Mouse (Mus musculus) liver, postnatal 0 days (tissue): ENCODE data around the gene 5830473C10Rik. TPM values are rescaled to one million over a fixed set of nuclear protein-coding genes. Genes with fewer than 3 reads are reported as not detected.

ENCODE experiments used
- ATAC-seq: fragments of 200-750 bp; cut with Nextera tagmentation; 2 replicates; pipeline ENCODE4 v1.8.0; 2017; ENCODE audit warnings: mild to moderate bottlenecking, moderate library complexity
- DNase-seq: peaks from one replicate; pipeline ENCODE4 v3.0.0-alpha.2; 2016
- H3K27ac ChIP-seq: fragments of 300-500 bp; sonication (generic); 2 replicates; pipeline ENCODE4 v1.5.1; 2014; ENCODE audit warnings: antibody characterized with exemption, moderate library complexity, mild to moderate bottlenecking, low read depth
- H3K27me3 ChIP-seq: fragments of 300-500 bp; sonication (generic); 2 replicates; pipeline ENCODE4 v1.6.1; 2014; ENCODE audit warnings: low read length, control low read depth, mixed read lengths; ENCODE audit not compliant: insufficient read depth
- H3K36me3 ChIP-seq: fragments of 300-500 bp; sonication (generic); replicated peaks from 2 replicates; pipeline ENCODE4 v1.6.1; 2014; ENCODE audit warnings: mild to moderate bottlenecking, control low read depth, low read length, moderate library complexity, mixed read lengths; ENCODE audit not compliant: insufficient read depth
- H3K4me1 ChIP-seq: fragments of 300-500 bp; sonication (generic); 2 replicates; pipeline ENCODE4 v1.6.1; 2014; ENCODE audit warnings: antibody characterized with exemption, mild to moderate bottlenecking, control low read depth; ENCODE audit not compliant: insufficient read depth
- H3K4me2 ChIP-seq: fragments of 300-500 bp; sonication (generic); 2 replicates; pipeline ENCODE4 v1.6.1; 2014; ENCODE audit warnings: low read depth, mild to moderate bottlenecking, low read length, moderate library complexity, mixed read lengths
- H3K4me3 ChIP-seq: fragments of 300-500 bp; sonication (generic); 2 replicates; pipeline ENCODE4 v1.5.1; 2014; ENCODE audit warnings: low read depth, low read length
- H3K9ac ChIP-seq: fragments of 300-500 bp; sonication (generic); replicated peaks from 2 replicates; pipeline ENCODE4 v1.6.1; 2014; ENCODE audit warnings: mild to moderate bottlenecking, moderate library complexity
- H3K9me3 ChIP-seq: fragments of 300-500 bp; sonication (generic); 2 replicates; pipeline ENCODE4 v1.6.1; 2016; ENCODE audit warnings: mild to moderate bottlenecking, control low read depth, low read length, mixed read lengths
- CTCF ChIP-seq: sonication (generic); IDR thresholded peaks from 2 replicates; pipeline ENCODE4 v1.5.1; 2016; ENCODE audit warnings: antibody characterized with exemption, low read depth
- EP300 ChIP-seq: IDR thresholded peaks from 2 replicates; pipeline ENCODE4 v1.6.1; 2016; ENCODE audit warnings: antibody characterized with exemption, low read depth, mild to moderate bottlenecking
- WGBS: fragments of 180-500 bp; shearing (Covaris S2); extraction: QIAGEN DNeasy Blood & Tissue Kit; methylation state at CpG from one replicate; pipeline ENCODE4 v1.1.7; 2014; ENCODE audit not compliant: insufficient replicate concordance; 5-methylcytosine and 5-hydroxymethylcytosine counted together
- polyA plus RNA-seq: library from polyadenylated mRNA; unstranded; fragments of >200 nt; fragmentation: Nextera tagmentation; extraction: Ambion mirVana; gene quantifications from 2 replicates; pipeline ENCODE4 v1.2.1, GENCODE M21; 2015

5830473C10Rik gene
- polyA plus RNA-seq, 1 experiment from 2014 or later: 9.4 TPM

DNA sequence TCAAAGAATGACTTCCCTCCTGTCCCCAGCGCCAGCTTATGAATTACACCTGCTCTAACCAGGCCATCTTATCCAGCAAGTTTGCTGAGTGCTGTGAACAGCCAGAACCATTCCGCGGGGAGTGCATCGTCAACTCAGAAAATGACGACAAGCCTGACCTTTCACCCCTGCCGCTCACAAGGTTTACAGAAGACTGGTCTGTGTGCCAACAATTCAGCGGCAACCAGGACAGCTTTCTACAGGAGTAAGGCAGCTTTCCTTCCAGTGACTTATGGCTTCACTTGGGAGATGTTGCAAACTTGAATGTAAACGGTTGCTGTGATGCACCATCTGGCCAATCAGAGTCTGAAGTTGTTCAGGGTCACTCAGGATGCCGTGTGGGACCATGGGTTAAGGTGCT is 16.8 kb downstream of the 5830473C10Rik start:
- Histone ChIP-seq H3K9ac (no peak overlapping the region), H3K27me3 (no peaks in the 10 kb centered on the region), H3K4me3 (no peak overlapping the region), H3K4me1 (no peaks in the 10 kb centered on the region; the same call in 1 of the 2 replicates), H3K36me3 (no peaks in the 10 kb centered on the region), H3K9me3 (no peaks in the 10 kb centered on the region), H3K27ac (no peak overlapping the region), H3K4me2 (no peak overlapping the region)
- WGBS: 59% methylated on average over 9 of the region's 9 CpGs
- ATAC-seq (no peak), DNase-seq (peak; percentile 29)
- no peak for TF ChIP-seq EP300
- no peak for TF ChIP-seq CTCF

DNA sequence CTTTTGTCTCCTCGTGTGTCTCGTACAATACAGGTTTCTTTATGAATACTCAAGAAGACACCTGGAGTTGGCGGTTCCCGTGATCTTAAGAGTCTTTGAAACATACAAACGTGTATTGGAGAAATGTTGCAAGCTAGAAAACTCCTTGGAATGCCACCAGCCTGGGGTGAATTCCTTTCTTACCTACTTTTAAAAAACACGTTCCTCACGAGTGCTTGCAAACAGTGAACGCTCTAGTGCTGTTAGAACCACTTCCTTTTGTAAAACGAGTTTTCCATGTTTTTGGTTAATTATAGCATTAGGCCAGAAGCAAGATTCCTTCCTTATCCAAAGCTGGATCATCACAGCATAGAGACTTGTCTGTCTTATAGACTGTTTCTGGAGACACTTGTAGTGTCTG is 18.6 kb downstream of the 5830473C10Rik start:
- Histone ChIP-seq H3K4me1 (no peaks in the 10 kb centered on the region; the same call in 1 of the 2 replicates), H3K36me3 (no peaks in the 10 kb centered on the region), H3K9ac (no peak overlapping the region), H3K27ac (no peak overlapping the region), H3K4me3 (no peak overlapping the region), H3K4me2 (no peak overlapping the region), H3K27me3 (no peaks in the 10 kb centered on the region), H3K9me3 (no peaks in the 10 kb centered on the region)
- WGBS: 79% methylated on average over 9 of the region's 9 CpGs
- no peak for DNase-seq
- no peak for ATAC-seq
- TF ChIP-seq EP300 (no peak), CTCF (no peak)

DNA sequence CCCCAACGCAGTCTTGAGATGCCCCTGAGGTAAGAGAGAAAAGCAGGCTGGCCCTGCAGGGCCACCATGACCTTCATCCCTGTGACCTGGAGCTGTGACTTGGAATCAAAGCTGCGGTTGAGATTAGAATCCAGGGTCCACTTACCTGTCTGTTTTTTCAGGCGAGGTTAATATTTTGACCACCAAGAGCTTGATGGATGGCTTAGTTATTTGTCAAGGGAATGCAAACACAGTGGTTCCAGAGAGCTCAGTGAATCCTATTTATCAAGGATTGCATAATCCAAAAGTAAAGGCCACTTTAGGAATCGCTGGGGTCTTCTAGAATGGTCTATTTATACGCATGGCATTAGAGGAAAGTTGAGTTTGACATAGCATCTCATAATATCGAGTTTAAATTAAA is 21.3 kb downstream of the 5830473C10Rik start:
- no peaks in the 10 kb centered on the region for H3K36me3 ChIP-seq
- no peak overlapping the region for H3K4me3 ChIP-seq
- WGBS: 59% methylated on average over 6 of the region's 6 CpGs
- H3K4me1 ChIP-seq: no peaks in the 10 kb centered on the region; the same call in 1 of the 2 replicates
- no peaks in the 10 kb centered on the region for H3K9me3 ChIP-seq
- H3K9ac ChIP-seq: no peak overlapping the region
- no peak for DNase-seq
- no peaks in the 10 kb centered on the region for H3K27me3 ChIP-seq
- ATAC-seq: no peak
- TF ChIP-seq EP300 (no peak; the same call in 1 of the 2 replicates), CTCF (no peak)
- H3K4me2 ChIP-seq: no peak overlapping the region
- H3K27ac ChIP-seq: peak overlapping the region; percentile 9; the same call in 1 of the 2 replicates

DNA sequence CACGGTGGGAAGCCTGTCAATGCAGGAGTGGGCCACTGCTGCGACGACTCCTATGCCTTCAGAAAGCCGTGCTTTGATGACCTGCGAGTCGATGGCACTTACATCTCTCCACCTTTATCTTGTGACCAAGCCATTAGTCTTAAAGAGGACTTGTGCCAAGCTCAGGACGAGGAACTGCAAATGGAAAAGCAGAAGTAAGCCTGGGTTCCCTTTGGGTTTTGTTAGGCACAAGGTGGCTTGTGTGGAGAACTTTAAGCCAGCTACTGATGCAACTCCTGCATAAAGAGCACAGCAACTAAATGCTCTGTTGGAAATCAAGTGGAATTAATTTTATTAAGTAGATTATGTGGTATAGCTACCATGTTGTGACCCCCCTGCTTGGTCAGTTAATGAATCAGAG is 23.9 kb downstream of the 5830473C10Rik start:
- ATAC-seq (no peak), DNase-seq (no peak)
- Histone ChIP-seq H3K4me1 (peaks cover 3% of the 10 kb centered on the region; the same call in 1 of the 2 replicates), H3K36me3 (no peaks in the 10 kb centered on the region), H3K9ac (no peak overlapping the region), H3K4me2 (no peak overlapping the region), H3K4me3 (no peak overlapping the region), H3K9me3 (no peaks in the 10 kb centered on the region), H3K27me3 (no peaks in the 10 kb centered on the region), H3K27ac (no peak overlapping the region)
- TF ChIP-seq EP300 (no peak), CTCF (no peak)
- WGBS: 74% methylated on average over 7 of the region's 7 CpGs

DNA sequence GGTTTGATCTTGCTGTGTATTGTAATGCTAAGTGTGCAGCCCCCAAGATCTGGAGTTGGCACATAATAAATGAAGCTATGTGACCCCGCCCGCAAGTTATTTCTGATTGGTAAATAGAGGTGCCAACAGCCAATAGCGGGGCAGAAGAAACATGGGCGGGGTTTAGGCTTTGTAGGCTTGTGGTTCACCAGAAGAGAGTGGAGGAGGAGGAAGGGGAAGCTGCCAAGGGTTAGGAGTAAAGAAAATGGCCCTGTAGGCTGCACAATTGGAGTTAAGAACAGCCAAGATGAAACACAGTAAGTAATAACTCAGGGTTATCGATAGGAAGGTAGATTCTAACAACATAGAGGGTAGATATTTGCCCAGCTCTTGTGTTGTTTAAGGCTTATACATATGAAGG is 25.6 kb downstream of the 5830473C10Rik start:
- H3K4me1 ChIP-seq: peaks cover 3% of the 10 kb centered on the region; the same call in 1 of the 2 replicates
- TF ChIP-seq EP300: no peak
- TF ChIP-seq CTCF: no peak
- no peak overlapping the region for H3K27ac ChIP-seq
- H3K4me2 ChIP-seq: no peak overlapping the region
- WGBS: 75% methylated on average over 5 of the region's 5 CpGs
- no peak for DNase-seq
- H3K9ac ChIP-seq: no peak overlapping the region
- no peak for ATAC-seq
- H3K4me3 ChIP-seq: no peak overlapping the region
- H3K9me3 ChIP-seq: no peaks in the 10 kb centered on the region
- H3K36me3 ChIP-seq: no peaks in the 10 kb centered on the region
- no peaks in the 10 kb centered on the region for H3K27me3 ChIP-seq

DNA sequence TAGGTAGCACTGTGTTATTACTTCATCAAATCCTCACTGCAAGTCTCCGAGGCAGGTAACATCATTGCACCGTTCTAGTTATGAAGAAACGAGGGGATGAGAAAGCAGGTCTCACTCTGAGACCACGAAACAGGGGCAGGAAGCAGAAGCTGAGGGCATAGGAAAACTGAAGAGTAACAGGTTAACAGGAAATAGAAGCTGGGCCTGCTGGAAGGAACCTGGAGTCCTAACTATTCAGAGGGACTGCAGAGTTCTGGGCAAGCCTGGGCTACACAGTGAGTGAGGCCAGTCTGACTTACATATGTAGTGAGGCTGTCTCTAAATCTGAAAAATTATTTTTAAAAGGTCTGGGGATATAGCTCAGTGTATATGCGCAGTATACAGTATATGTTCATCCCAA is 27.2 kb downstream of the 5830473C10Rik start:
- Histone ChIP-seq H3K27me3 (no peaks in the 10 kb centered on the region), H3K9me3 (no peaks in the 10 kb centered on the region), H3K4me3 (no peak overlapping the region), H3K4me1 (0 out of 2 replicates have a peak, but pooled peaks cover 3% of the 10 kb centered on the region), H3K4me2 (no peak overlapping the region), H3K36me3 (no peaks in the 10 kb centered on the region), H3K27ac (no peak overlapping the region), H3K9ac (no peak overlapping the region)
- ATAC-seq (no peak), DNase-seq (no peak)
- no peak for TF ChIP-seq CTCF
- no peak for TF ChIP-seq EP300
- WGBS: 69% methylated on average over 5 of the region's 5 CpGs
